Mouse (Mus musculus): ENCODE results near the gene Adamts2. TPM values are rescaled to one million over a fixed set of nuclear protein-coding genes. Genes with fewer than 3 reads are reported as not detected.

Adamts2 gene
- polyA plus RNA-seq, 1 experiment from 2014 or later: 3.4 TPM

Other genes with a start within 250 kb of the Adamts2 start
- gene Cby3, start 247.6 kb upstream of the Adamts2 start, polyA plus RNA-seq (2015; fragmentation: Nextera tagmentation; extraction: Ambion mirVana): 0.75 and 1.2 TPM in 2 replicates
- 660 and 710 TPM in 2 replicates for gene Hnrnph1, start 225.1 kb upstream of the Adamts2 start, polyA plus RNA-seq (2015; fragmentation: Nextera tagmentation; extraction: Ambion mirVana)
- 28.6 and 31.2 TPM in 2 replicates for gene Rufy1, start 171.0 kb upstream of the Adamts2 start, polyA plus RNA-seq (2015; fragmentation: Nextera tagmentation; extraction: Ambion mirVana)
- 69.8 and 76.5 TPM in 2 replicates for gene Zfp354c, start 225.6 kb downstream of the Adamts2 start, polyA plus RNA-seq (2015; fragmentation: Nextera tagmentation; extraction: Ambion mirVana)
- gene Zfp879, start 239.5 kb downstream of the Adamts2 start, polyA plus RNA-seq (2015; fragmentation: Nextera tagmentation; extraction: Ambion mirVana): 1.9 and 2.4 TPM in 2 replicates
- not detected in 2 replicates for gene Grm6, start 248.6 kb downstream of the Adamts2 start, polyA plus RNA-seq (2015; fragmentation: Nextera tagmentation; extraction: Ambion mirVana)

Measured in forebrain, embryonic 16.5 days (tissue).